Mouse (Mus musculus): ENCODE measurements around the gene Pygm. TPM values are rescaled to one million over a fixed set of nuclear protein-coding genes. Genes with fewer than 3 reads are reported as not detected.

Pygm gene
- polyA plus RNA-seq, 1 experiment, result not detected

DNA sequence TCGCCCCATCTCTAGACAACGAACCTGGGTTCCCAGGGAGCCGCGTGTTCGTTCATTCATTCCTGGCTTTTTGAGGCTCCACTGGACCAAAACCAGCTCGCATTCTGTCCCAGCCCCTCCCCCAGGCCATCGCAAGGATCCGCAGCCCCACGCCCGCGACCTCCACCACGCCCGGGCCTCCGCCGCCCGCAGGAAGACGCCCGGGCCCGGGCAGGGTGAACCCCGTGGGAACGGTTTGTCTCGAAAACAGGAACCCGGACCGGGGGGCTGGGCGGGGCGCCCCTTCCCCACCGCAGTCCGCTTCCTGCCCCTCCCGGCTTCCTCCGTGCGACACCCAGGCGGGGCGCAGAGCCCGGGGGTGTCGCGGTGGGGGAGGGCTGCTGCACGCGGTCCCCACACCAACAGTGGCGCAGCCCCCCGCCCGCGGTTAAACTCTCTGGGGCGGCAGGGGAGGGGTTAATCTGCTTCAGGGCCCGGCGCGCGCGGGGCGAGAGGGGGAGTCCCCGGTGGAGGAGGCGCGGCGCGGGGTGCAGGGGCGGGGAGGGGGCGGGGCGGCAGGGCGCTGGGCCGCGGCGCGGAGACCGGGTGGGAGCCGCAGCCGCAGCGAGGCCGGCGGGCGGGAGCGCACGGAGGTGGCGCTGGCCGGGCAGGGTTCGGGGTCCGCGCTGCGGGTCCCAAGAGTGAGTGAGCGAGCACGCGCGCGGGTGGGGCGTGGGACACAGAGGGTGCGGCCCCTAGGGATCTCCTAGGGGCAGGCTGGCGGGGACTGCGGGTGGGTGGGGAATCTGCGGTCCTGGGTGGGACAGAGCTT, 15.3 kb downstream of the Pygm start, which contains the start of gene Rasgrp2:
Gene Rasgrp2 (plus strand): TSS at position 56 of the 811 bp plus-strand sequence.
- peaks cover 50% of the 10 kb centered on the region for H3K4me1 ChIP-seq (ENCODE audit: control insufficient read depth, insufficient read depth, low read length)
- 1% methylated on average over 82 of the region's 87 CpGs for WGBS
- TF ChIP-seq POLR2A (IDR thresholded peaks at IDR 0.05; ENCODE audit: insufficient read depth, low read depth, low read length) (no peak), CTCF (IDR thresholded peaks at IDR 0.05; ENCODE audit: insufficient read depth, low read depth, low read length) (no peak)
- H3K4me3 ChIP-seq (ENCODE audit: insufficient read depth, low read depth, low read length), result peak within 1 kb of the TSS; percentile 64
- H3K27ac ChIP-seq (ENCODE audit: insufficient read depth, low read depth, low read length), result peak within 1 kb of the TSS; percentile 9; the same call in 1 of the 2 replicates

DNA sequence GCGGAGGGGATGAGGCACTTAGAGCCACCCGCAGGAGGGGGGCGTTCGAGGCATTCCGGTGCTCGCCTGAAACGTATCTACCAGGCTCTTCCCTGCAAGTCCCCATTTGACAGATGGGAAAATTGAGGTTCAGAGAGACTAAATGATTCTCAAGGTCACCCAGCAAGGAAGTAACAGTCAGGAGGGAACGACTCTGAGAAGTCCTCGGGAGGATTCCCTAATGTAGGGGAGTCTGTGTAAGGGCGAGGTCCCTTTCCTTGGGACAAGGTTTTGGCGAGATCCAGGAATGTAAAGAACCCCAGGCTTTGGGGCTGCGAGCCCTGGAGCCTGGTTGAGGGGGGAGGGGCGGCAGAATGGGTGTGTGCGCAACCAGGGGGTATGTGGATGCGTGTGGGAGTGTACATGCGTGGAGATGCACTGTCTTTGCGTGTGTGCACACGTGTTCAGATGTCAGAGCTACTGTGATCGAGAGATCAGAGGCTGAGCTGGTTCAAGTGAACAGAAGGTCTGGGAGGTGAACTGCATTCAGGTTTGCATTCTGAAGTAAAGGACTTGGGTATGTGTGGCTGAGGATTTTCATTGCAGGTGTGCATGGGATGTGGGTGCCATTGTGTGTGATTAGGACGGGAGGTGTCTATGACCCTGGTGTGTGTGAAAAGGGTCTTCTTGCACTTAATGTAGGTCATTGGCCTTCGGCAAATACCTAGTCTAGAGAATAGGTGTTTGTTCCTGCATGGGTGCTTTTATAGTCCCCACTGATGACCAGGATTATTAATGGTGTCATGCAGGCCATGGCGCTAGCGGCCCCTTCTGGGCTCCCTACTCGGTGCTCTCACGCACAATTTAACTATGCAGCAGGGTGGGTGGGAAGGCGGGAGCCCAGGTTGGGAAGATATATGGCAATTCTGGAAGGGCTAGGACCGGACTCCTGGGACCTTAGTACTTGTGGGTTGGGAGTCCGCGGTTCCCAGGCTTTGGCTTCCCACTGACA, 16.2 kb downstream of the Pygm start:
- Histone ChIP-seq H3K4me1 (ENCODE audit: control insufficient read depth, insufficient read depth, low read length) (peaks cover 57% of the 10 kb centered on the region), H3K4me3 (ENCODE audit: insufficient read depth, low read depth, low read length) (peak overlapping the region; percentile 64), H3K27ac (ENCODE audit: insufficient read depth, low read depth, low read length) (peak overlapping the region; percentile 9)
- WGBS, result 4% methylated on average over 29 of the region's 29 CpGs
- TF ChIP-seq POLR2A (IDR thresholded peaks at IDR 0.05; ENCODE audit: insufficient read depth, low read depth, low read length) (no peak), CTCF (IDR thresholded peaks at IDR 0.05; ENCODE audit: insufficient read depth, low read depth, low read length) (no peak)

GRCm38 (mm10) chr19:6401131-6401815, 17.1 kb downstream of the Pygm start:
- peaks cover 59% of the 10 kb centered on the region for H3K4me1 ChIP-seq (ENCODE audit: control insufficient read depth, insufficient read depth, low read length)
- TF ChIP-seq POLR2A (IDR thresholded peaks at IDR 0.05; ENCODE audit: insufficient read depth, low read depth, low read length) (no peak), CTCF (IDR thresholded peaks at IDR 0.05; ENCODE audit: insufficient read depth, low read depth, low read length) (peak; percentile 78)
- WGBS, result 1% methylated on average over 32 of the region's 32 CpGs
- peak overlapping the region; percentile 9; the same call in 1 of the 2 replicates for H3K27ac ChIP-seq (ENCODE audit: insufficient read depth, low read depth, low read length)
- H3K4me3 ChIP-seq (ENCODE audit: insufficient read depth, low read depth, low read length), result peak overlapping the region; percentile 64

GRCm38 (mm10) chr19:6401951-6402350, 17.8 kb downstream of the Pygm start:
- TF ChIP-seq POLR2A (IDR thresholded peaks at IDR 0.05; ENCODE audit: insufficient read depth, low read depth, low read length) (no peak), CTCF (IDR thresholded peaks at IDR 0.05; ENCODE audit: insufficient read depth, low read depth, low read length) (no peak)
- Histone ChIP-seq H3K4me1 (ENCODE audit: control insufficient read depth, insufficient read depth, low read length) (peaks cover 63% of the 10 kb centered on the region), H3K4me3 (ENCODE audit: insufficient read depth, low read depth, low read length) (peak overlapping the region; percentile 64), H3K27ac (ENCODE audit: insufficient read depth, low read depth, low read length) (no peak overlapping the region)
- WGBS, result 30% methylated on average over 9 of the region's 9 CpGs

DNA sequence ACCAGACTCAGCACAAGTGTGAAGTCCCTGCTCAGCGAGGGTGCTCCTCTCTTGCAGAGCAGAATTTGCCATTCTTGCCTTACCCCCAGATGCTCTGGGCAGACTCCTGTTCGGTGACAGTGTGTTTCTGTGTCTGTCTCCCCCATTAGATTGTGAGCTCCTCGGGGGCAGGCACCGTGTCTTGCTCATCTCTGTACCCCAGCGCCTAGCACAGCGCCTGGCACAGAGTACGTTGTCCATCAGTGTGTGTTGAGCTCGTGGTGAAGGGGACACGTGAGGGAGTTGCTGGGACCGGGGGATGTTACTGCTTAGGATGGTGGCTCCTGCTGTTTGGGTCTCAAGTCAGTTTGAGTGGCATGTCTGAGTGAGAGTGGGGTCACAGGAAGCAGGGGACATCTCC, 19.7 kb downstream of the Pygm start:
- peaks cover 68% of the 10 kb centered on the region for H3K4me1 ChIP-seq (ENCODE audit: control insufficient read depth, insufficient read depth, low read length)
- whole genome bisulfite sequencing, result 75% methylated on average over 10 of the region's 10 CpGs
- no peak for TF ChIP-seq POLR2A (IDR thresholded peaks at IDR 0.05; ENCODE audit: insufficient read depth, low read depth, low read length)
- TF ChIP-seq CTCF (IDR thresholded peaks at IDR 0.05; ENCODE audit: insufficient read depth, low read depth, low read length), result no peak
- no peak overlapping the region for H3K27ac ChIP-seq (ENCODE audit: insufficient read depth, low read depth, low read length)
- no peak overlapping the region for H3K4me3 ChIP-seq (ENCODE audit: insufficient read depth, low read depth, low read length)

DNA sequence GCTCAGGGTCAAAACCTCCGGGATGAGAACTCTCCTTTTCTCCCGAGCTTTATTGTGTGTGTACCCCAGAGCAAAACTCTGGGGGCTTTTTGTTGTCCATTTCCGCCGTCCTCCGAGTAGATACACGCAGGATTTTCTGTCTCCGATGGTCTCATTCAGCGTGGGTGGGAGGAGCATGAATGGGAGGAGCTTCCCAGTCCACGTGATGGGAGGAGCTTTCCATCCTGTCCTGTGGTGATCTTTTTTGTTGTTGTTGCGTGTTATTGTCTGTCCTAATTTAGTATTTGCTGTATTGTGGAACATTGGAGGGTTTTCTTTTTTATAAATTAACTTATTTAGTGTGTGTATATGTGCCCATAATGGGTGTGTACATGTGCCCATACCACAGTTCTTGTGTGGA, 21.2 kb downstream of the Pygm start:
- WGBS, result 71% methylated on average over 10 of the region's 10 CpGs
- H3K4me1 ChIP-seq (ENCODE audit: control insufficient read depth, insufficient read depth, low read length), result peaks cover 59% of the 10 kb centered on the region
- TF ChIP-seq CTCF (IDR thresholded peaks at IDR 0.05; ENCODE audit: insufficient read depth, low read depth, low read length), result no peak
- TF ChIP-seq POLR2A (IDR thresholded peaks at IDR 0.05; ENCODE audit: insufficient read depth, low read depth, low read length), result no peak
- no peak overlapping the region for H3K4me3 ChIP-seq (ENCODE audit: insufficient read depth, low read depth, low read length)
- no peak overlapping the region for H3K27ac ChIP-seq (ENCODE audit: insufficient read depth, low read depth, low read length)

DNA sequence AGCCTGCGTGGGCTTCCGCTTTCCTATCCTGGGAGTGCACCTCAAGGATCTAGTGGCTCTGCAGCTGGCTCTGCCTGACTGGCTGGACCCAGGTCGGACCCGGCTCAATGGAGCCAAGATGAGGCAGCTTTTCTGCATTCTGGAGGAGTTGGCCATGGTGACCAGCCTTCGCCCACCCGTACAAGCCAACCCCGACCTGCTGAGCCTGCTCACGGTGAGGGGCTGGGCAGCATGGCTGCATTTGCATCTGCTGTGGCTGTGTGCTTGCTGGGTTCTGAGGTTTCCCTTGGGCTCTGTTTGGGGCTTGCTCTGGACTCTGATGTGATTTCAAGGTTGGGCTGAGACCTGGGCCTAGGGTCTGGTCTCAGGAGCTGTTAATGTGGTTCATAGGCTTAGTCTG, 22.9 kb downstream of the Pygm start:
- no peak overlapping the region for H3K4me3 ChIP-seq (ENCODE audit: insufficient read depth, low read depth, low read length)
- H3K27ac ChIP-seq (ENCODE audit: insufficient read depth, low read depth, low read length), result no peak overlapping the region
- WGBS, result 74% methylated on average over 8 of the region's 8 CpGs
- TF ChIP-seq POLR2A (IDR thresholded peaks at IDR 0.05; ENCODE audit: insufficient read depth, low read depth, low read length), result no peak
- TF ChIP-seq CTCF (IDR thresholded peaks at IDR 0.05; ENCODE audit: insufficient read depth, low read depth, low read length), result no peak
- peaks cover 44% of the 10 kb centered on the region for H3K4me1 ChIP-seq (ENCODE audit: control insufficient read depth, insufficient read depth, low read length)

DNA sequence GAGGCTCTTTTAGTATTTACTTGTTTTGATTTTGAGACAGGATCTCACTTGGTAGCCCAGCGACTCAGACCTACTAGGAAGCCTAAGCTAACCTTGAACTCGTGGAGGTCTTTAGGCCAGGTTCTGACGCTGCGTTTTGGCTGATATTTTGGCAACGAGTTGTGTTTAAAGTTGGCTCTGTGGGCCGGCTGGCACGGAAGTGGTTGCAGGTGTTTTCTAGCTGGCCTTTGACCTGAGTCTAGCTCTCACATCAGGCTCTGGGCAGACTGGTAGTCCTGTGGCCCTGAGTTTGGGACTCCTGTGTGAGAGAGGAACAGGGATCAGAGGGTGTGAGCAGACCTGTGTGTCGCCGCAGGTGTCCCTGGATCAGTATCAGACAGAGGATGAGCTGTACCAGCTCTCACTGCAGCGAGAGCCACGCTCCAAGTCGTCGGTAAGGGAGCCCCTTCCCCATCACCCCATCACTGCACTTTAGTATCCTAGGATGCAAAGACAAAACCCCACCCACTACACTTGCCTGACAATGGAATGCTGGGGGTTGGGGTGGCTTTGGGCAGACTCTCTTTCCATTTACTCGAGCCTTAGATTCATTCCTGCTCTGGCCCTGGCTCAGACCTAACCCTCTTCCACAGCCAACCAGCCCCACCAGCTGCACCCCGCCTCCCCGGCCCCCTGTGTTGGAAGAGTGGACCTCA, 23.8 kb downstream of the Pygm start:
- 63% methylated on average over 16 of the region's 16 CpGs for WGBS
- Histone ChIP-seq H3K27ac (ENCODE audit: insufficient read depth, low read depth, low read length) (no peak overlapping the region), H3K4me1 (ENCODE audit: control insufficient read depth, insufficient read depth, low read length) (peaks cover 39% of the 10 kb centered on the region), H3K4me3 (ENCODE audit: insufficient read depth, low read depth, low read length) (no peak overlapping the region)
- TF ChIP-seq POLR2A (IDR thresholded peaks at IDR 0.05; ENCODE audit: insufficient read depth, low read depth, low read length) (no peak), CTCF (IDR thresholded peaks at IDR 0.05; ENCODE audit: insufficient read depth, low read depth, low read length) (no peak)

All from olfactory bulb, adult 2 months (tissue).